In the genomic region with DNA sequence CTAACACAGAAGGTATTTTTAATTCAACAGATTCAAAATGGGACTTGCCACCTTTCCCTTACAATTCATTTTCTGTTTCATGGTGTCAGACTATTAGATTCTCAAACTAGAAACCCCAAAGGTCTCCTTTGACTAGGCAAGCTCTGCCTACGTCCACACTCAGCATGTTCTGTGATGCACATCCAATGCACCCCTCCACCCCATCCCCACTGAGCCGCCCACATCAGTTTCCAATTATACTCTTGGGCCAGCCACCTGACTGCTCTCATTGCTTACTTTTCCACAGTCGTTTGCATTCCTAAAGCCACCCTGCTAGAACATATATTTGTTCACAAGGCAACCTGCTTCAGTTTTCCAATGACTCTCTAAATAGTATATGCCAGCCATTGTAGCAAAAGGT, we compare ENCODE assay signal across 21 mouse cellular contexts.
A peak's percentile ranks its signal among the peaks of the same experiment; 100 is the strongest.
DNase-seq lines count a peak whose midpoint lies in the region; ATAC-seq and TF ChIP-seq lines count a peak whose summit lies in the region.
"Had no signal": no experiment of that assay in that cellular context is flagged by ENCODE, and none has a peak within 500 bp of the region (broad histone marks: within the 10 kb centered on the region; RNA-seq: fewer than 3 reads in every experiment).

No protein-coding gene starts in this region.

- H3K4me3 ChIP-seq in kidney, embryonic 16.5 days (ENCODE audit: low read length) = no peak overlapping the region
- no peak overlapping the region for H3K4me3 ChIP-seq in kidney, embryonic 14.5 days (ENCODE audit: low read length)
- no peak overlapping the region for H3K4me3 ChIP-seq in stomach, embryonic 14.5 days (ENCODE audit: low read depth, low read length)
- H3K4me3 ChIP-seq in stomach, postnatal 0 days (ENCODE audit: low read depth, low read length) = no peak overlapping the region
- H3K4me3 ChIP-seq: forebrain, embryonic 13.5 days; heart, adult 2 months; heart, embryonic 12.5 days; hindbrain, embryonic 10.5 days had no signal

- H3K9ac ChIP-seq in kidney, embryonic 16.5 days (replicated peaks; ENCODE audit: low read length) = no peak overlapping the region
- H3K9ac ChIP-seq in kidney, embryonic 14.5 days (ENCODE audit: low read depth, low read length) = no peak overlapping the region
- no peak overlapping the region for H3K9ac ChIP-seq in stomach, embryonic 14.5 days (replicated peaks; ENCODE audit: low read depth, low read length)
- no peak overlapping the region for H3K9ac ChIP-seq in stomach, postnatal 0 days (ENCODE audit: low read length)
- H3K9ac ChIP-seq: forebrain, embryonic 13.5 days; forebrain, postnatal 0 days; heart, embryonic 12.5 days; hindbrain, embryonic 14.5 days had no signal

- peaks cover 23% of the 10 kb centered on the region for H3K4me1 ChIP-seq in kidney, embryonic 16.5 days (ENCODE audit: insufficient read depth, low read length)
- peaks cover 13% of the 10 kb centered on the region; the same call in 1 of the 2 replicates for H3K4me1 ChIP-seq in kidney, embryonic 14.5 days (ENCODE audit: control insufficient read depth, insufficient read depth, low read length)
- peaks cover 5% of the 10 kb centered on the region; the same call in 1 of the 2 replicates for H3K4me1 ChIP-seq in stomach, embryonic 14.5 days (ENCODE audit: control insufficient read depth, insufficient read depth, low read length)
- H3K4me1 ChIP-seq in stomach, postnatal 0 days (replicated peaks; ENCODE audit: control insufficient read depth, insufficient read depth) = peaks cover 3% of the 10 kb centered on the region; the same call in 1 of the 2 replicates

- no peak for DNase-seq in stomach, postnatal 0 days (ENCODE audit: low spot score)
- peak; percentile 66 for DNase-seq in brain, adult 2 months (ENCODE audit: low read depth, low spot score)
- no peak for DNase-seq in thymus, postnatal 4 days
- no peak for DNase-seq in cerebellum, postnatal 10 days
- DNase-seq: adrenal gland, postnatal 14 days; cerebellum, adult 2 months; cerebellum, postnatal 14 days; forebrain, postnatal 0 days; gastrocnemius, postnatal 10 days; heart, adult 2 months had no signal

- TF ChIP-seq EP300 in stomach, postnatal 0 days (optimal IDR thresholded peaks at IDR 0.05) = no peak

- no peaks in the 10 kb centered on the region for H3K36me3 ChIP-seq in kidney, embryonic 16.5 days (ENCODE audit: insufficient read depth, low read length)
- H3K36me3 ChIP-seq in kidney, embryonic 14.5 days (ENCODE audit: control insufficient read depth, insufficient read depth, low read length) = no peaks in the 10 kb centered on the region
- no peaks in the 10 kb centered on the region for H3K36me3 ChIP-seq in stomach, embryonic 14.5 days (ENCODE audit: control insufficient read depth, insufficient read depth, low read length)
- no peaks in the 10 kb centered on the region for H3K36me3 ChIP-seq in stomach, postnatal 0 days (ENCODE audit: control insufficient read depth, insufficient read depth, low read length)
- H3K36me3 ChIP-seq: heart, embryonic 12.5 days; hindbrain, embryonic 10.5 days had no signal

- peak; percentile 47; the same call in 1 of the 2 replicates for ATAC-seq in kidney, embryonic 16.5 days (ENCODE audit: low FRiP score, low TSS enrichment)
- no peak for ATAC-seq in kidney, embryonic 14.5 days (ENCODE audit: low FRiP score, low TSS enrichment)
- ATAC-seq in stomach, embryonic 14.5 days (ENCODE audit: insufficient number of reproducible peaks, insufficient read depth, low FRiP score, low read depth) = peak; percentile 46; the same call in 1 of the 2 replicates
- ATAC-seq in stomach, postnatal 0 days (ENCODE audit: low FRiP score, low TSS enrichment) = no peak
- ATAC-seq: activated CD4-positive, CD25-positive, alpha-beta regulatory T cell, adult 4 months; forebrain, embryonic 13.5 days; forebrain, postnatal 0 days; intestine, embryonic 16.5 days; Patski had no signal

- WGBS in kidney, embryonic 16.5 days = 35% methylated on average over 3 of the region's 3 CpGs
- 63% methylated on average over 3 of the region's 3 CpGs for WGBS in kidney, embryonic 14.5 days
- 59% methylated on average over 3 of the region's 3 CpGs for WGBS in stomach, embryonic 14.5 days
- WGBS in stomach, postnatal 0 days = 57% methylated on average over 3 of the region's 3 CpGs

- H3K27me3 ChIP-seq in kidney, embryonic 16.5 days (ENCODE audit: insufficient read depth, low read length) = no peaks in the 10 kb centered on the region
- H3K27me3 ChIP-seq in kidney, embryonic 14.5 days (ENCODE audit: control insufficient read depth, insufficient read depth, low read length) = no peaks in the 10 kb centered on the region
- H3K27me3 ChIP-seq in stomach, embryonic 14.5 days (ENCODE audit: control insufficient read depth, insufficient read depth, low read length) = no peaks in the 10 kb centered on the region
- H3K27me3 ChIP-seq in stomach, postnatal 0 days (ENCODE audit: control insufficient read depth, insufficient read depth, low read length) = no peaks in the 10 kb centered on the region
- H3K27me3 ChIP-seq: CH12.LX; forebrain, embryonic 13.5 days; heart, embryonic 12.5 days; Patski had no signal

- no peak overlapping the region for H3K27ac ChIP-seq in kidney, embryonic 16.5 days (ENCODE audit: low read length)
- no peak overlapping the region for H3K27ac ChIP-seq in kidney, embryonic 14.5 days (ENCODE audit: low read depth, low read length)
- no peak overlapping the region for H3K27ac ChIP-seq in stomach, embryonic 14.5 days (ENCODE audit: low read length)
- H3K27ac ChIP-seq in stomach, postnatal 0 days (replicated peaks) = no peak overlapping the region
- H3K27ac ChIP-seq: forebrain, embryonic 13.5 days; heart, adult 2 months; hindbrain, embryonic 10.5 days; hindbrain, embryonic 14.5 days had no signal

- no peaks in the 10 kb centered on the region for H3K9me3 ChIP-seq in kidney, embryonic 16.5 days (ENCODE audit: low read length)
- H3K9me3 ChIP-seq in kidney, embryonic 14.5 days (ENCODE audit: control insufficient read depth, low read length) = no peaks in the 10 kb centered on the region
- H3K9me3 ChIP-seq in stomach, embryonic 14.5 days (ENCODE audit: control insufficient read depth, low read depth, low read length) = no peaks in the 10 kb centered on the region
- H3K9me3 ChIP-seq in stomach, postnatal 0 days (ENCODE audit: control insufficient read depth, low read length) = no peaks in the 10 kb centered on the region
- H3K9me3 ChIP-seq: forebrain, embryonic 13.5 days; heart, embryonic 12.5 days; hindbrain, embryonic 10.5 days had no signal

- no peak overlapping the region for H3K4me2 ChIP-seq in kidney, embryonic 16.5 days (replicated peaks; ENCODE audit: low read depth, low read length)
- no peak overlapping the region for H3K4me2 ChIP-seq in kidney, embryonic 14.5 days (replicated peaks; ENCODE audit: low read depth, low read length)
- no peak overlapping the region for H3K4me2 ChIP-seq in stomach, embryonic 14.5 days (replicated peaks; ENCODE audit: low read depth, low read length)
- no peak overlapping the region for H3K4me2 ChIP-seq in stomach, postnatal 0 days (replicated peaks; ENCODE audit: low read depth)
- H3K4me2 ChIP-seq: forebrain, embryonic 13.5 days; heart, embryonic 12.5 days; hindbrain, embryonic 14.5 days had no signal

- TF ChIP-seq CTCF in stomach, postnatal 0 days (IDR thresholded peaks at IDR 0.05; ENCODE audit: low read depth) = no peak

Comparison
In these comparisons a context has a peak if more than half of its experiments do, and no peak if none do; other contexts are left out.
1. ATAC-seq: peak in kidney, embryonic 16.5 days (single experiment) and stomach, embryonic 14.5 days (single experiment); none in kidney, embryonic 14.5 days (single experiment) and stomach, postnatal 0 days (single experiment).